Mouse (Mus musculus) ES-E14 (cell line): ENCODE results near the gene Bckdk.

Experiments used
- CHD2 ChIP-seq: IDR thresholded peaks from 2 replicates; pipeline ENCODE4 v1.6.1; 2014; ENCODE audit warnings: mild to moderate bottlenecking, low read depth, low read length, inconsistent platforms
- HCFC1 ChIP-seq: IDR thresholded peaks from 2 replicates; pipeline ENCODE4 v1.6.1; 2012; ENCODE audit warnings: low read length, inconsistent platforms, borderline replicate concordance; ENCODE audit not compliant: insufficient read depth
- MAFK ChIP-seq: IDR thresholded peaks from 2 replicates; pipeline ENCODE4 v1.6.1; 2014; ENCODE audit warnings: mild to moderate bottlenecking, low read depth, low read length, inconsistent platforms; ENCODE audit not compliant: insufficient read depth
- ZC3H11A ChIP-seq: IDR thresholded peaks from 2 replicates; pipeline ENCODE4 v1.6.1; 2012; ENCODE audit warnings: low read depth, mild to moderate bottlenecking, inconsistent platforms, low read length, borderline replicate concordance

GRCm38 (mm10) chr7:127928596-127928995 lies 24.7 kb downstream of the Bckdk start:
- no peak for TF ChIP-seq HCFC1
- no peak for TF ChIP-seq CHD2
- TF ChIP-seq ZC3H11A = no peak
- no peak for TF ChIP-seq MAFK
